Mouse (Mus musculus) c-Kit-positive CD71-positive TER-119-positive erythroid progenitor cells, embryonic 14.5 days (primary cell): ENCODE results near the gene Ctdspl.
A peak's percentile ranks its signal among the peaks of the same experiment; 100 is the strongest.

Experiments used
- DNase-seq: peaks from one replicate; pipeline ENCODE4 v3.0.0-alpha.2; 2013; ENCODE audit warnings: low spot score

Ctdspl gene

DNA sequence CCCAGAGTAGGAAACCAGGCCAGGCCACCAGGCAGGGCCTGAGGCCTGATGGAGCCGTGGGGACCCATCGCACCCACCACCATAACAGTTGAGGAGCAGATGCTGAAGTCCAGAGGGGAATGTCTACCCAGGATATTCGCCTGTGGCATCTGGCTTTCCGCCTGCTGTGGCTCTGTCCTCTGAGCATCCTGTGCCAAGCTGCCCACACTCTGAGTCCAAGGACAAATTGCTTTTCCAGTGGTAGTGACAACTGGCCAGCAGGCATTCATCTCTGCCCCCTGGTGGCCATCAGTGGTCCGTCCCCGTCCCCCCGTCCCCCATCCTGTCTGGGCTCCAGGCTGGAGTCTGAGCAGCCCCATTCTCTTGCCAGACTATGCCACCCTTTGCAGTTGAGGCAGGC lies 103.3 kb downstream of the Ctdspl start:
- DNase-seq: no peak

DNA sequence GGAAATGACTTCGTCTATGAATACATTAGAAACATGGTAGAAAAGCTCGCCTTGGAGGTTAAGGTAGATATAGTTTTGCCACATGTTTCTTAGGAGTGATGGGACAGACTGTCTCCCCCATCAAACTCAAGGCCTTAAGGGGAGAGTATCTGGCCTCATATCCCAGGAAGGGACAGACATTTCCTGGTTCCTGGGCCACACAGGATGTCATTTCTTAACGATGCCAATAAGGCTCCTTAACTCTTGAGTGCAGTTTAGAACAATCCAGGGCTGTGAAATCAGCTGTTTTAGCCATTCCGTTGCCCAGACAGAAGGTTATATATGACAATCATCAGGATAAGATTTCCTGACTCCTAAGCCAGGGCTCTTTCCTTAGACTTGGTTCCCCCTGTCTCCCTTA lies 104.8 kb downstream of the Ctdspl start:
- no peak for DNase-seq

GRCm38 (mm10) chr9:119031772-119032171 lies 105.5 kb downstream of the Ctdspl start:
- no peak for DNase-seq

DNA sequence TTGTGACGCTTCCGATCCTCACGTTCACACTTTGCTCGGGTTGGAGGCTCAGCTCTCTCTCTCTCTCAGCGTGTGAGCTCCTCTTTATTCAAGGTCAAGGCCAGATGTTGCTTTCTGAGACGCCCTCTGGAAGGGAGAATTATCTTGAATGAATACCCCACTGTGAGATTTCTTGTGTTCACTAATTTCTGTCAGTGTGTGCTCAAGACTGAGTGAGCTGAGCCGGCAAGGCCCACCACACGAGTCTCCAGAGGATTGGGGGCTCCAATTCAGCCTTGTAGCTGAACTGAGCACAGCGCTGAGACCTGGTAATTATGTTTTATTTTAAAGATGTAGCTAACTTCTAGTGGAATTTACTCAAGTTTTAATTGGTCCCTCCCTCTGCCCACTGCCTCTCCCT lies 106.3 kb downstream of the Ctdspl start:
- DNase-seq: no peak

GRCm38 (mm10) chr9:119033111-119033921 lies 107.1 kb downstream of the Ctdspl start:
- DNase-seq: no peak

GRCm38 (mm10) chr9:119034069-119034468 lies 107.8 kb downstream of the Ctdspl start:
- no peak for DNase-seq

- no peak for DNase-seq
Measured at GRCm38 (mm10) chr9:119034676-119035665, 108.7 kb downstream of the Ctdspl start.

GRCm38 (mm10) chr9:119035836-119036235 lies 109.6 kb downstream of the Ctdspl start:
- DNase-seq: no peak

DNA sequence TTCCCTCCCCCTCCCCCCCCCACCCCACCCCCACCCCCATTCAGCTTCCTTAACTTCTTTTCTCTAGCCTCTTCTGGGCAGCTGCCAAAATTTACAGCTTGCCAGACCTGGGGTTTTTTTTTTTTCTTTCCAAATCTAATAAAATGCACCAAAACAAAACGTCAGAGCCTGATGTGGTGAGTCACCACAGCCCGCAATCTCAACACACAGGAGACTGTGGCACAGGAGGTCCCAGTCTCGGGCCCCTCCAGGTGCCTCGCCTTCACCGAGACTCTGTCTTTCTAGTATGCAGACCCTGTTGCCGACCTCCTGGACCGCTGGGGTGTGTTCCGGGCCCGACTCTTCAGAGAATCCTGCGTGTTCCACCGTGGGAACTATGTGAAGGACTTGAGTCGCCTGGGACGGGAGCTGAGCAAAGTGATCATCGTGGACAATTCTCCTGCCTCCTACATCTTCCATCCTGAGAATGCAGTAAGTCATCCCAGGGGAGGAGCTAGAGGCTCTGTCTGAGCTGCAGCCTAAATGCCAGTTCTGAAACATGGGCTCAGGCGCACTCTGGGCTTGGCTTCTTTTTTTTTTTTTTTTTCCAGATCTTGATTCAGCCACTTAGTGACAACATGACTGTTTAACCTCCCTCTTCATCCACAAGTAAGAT lies 111.0 kb downstream of the Ctdspl start:
- DNase-seq: no peak

DNA sequence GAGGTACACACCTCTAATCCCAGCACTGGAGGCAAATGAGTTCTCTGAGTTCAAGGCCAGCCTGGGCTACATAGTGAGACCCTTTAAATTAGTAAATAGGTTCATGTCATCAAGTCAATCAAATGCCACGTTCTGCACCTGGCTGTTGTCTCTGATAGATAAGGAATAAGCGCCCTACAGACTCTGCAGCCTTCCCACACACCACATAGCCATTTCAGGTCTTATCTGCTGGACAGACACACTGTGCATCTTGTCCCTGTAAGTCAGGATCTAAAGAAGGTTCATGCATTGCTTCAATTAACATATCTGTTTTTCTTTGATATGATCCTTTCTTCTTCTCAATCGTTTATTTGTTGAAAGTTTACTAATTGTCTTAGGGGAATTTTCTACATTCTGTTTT lies 112.3 kb downstream of the Ctdspl start:
- DNase-seq: no peak

DNA sequence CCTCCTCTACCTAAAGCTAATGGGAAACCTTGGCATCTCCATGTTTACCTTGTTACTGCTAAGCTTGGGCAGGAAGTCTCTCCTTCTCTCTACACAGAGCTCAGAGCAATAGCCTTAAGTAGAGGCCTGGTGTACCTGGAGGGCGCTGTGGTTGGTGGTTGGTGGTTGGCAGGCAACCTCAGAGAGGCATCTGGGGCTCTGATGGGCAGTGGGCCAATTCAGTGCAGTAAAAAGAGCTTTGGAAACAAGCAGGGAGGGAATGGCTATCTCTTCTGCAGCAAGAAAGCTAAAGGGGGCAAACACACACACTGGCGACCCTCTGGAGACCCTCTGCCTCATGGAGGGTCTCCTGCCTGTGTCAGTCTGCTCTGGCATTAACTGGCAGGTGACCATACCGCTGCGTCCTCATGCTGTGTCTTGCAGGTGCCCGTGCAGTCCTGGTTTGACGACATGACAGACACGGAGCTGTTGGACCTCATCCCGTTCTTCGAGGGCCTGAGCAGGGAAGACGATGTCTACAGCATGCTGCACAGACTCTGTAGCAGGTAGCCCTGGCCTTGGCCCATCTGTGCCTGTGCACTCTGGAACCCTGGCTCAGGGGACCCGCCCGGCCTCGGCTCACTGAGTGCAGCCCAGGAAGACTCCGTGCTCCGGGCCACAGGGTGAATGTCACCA lies 114.0 kb downstream of the Ctdspl start:
- no peak for DNase-seq

DNA sequence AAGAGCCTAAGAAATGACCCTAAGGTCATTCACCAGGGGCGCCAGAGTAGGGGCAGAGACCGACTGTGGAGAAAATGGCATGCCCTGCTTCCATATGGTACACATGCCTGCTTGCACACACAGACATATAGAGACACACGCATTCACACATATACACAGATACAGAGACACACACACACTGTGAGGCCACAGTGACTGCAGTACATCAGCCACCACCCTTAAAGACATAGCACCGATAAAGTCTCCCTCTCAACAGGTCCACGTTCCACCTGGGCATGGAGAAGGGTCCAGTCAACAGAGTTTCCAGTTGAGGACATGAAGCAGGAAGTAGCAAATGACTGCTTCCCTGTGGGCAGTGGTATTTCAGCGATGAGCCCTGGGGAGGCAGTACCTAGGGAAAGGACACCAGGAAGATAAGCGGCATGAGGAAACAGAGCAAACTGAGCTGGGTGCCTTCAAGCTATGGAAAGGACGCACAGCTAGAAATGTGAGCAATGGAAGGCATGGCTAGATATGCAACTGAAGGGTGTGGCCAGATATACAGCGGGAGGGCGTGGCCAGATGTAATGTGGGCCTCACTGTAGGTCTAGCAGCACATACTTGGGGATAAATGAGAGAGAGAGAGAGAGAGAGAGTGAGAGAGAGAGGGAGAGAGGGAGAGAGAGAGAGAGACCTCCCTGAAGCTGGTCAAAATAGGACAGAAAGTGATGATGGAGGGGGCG lies 122.1 kb downstream of the Ctdspl start:
- DNase-seq: peak; percentile 69

DNA sequence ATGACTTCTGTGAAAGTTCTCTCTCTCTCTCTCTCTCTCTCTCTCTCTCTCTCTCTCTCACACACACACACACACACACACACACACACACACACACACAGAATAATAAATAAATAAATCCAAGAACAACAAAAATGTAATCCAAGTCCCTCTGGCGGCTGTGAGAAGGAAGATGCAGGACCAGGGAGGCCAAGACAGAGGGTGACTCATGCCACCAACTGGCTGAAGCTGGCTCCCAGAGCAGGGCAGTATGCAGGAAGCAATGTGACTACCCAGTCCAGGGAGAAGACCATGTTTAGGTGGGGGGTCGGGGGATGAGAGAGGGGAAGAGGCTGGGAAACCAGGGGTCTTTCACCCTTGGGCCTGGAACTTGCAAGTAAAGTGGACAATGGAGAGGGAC lies 124.9 kb downstream of the Ctdspl start:
- no peak for DNase-seq

DNA sequence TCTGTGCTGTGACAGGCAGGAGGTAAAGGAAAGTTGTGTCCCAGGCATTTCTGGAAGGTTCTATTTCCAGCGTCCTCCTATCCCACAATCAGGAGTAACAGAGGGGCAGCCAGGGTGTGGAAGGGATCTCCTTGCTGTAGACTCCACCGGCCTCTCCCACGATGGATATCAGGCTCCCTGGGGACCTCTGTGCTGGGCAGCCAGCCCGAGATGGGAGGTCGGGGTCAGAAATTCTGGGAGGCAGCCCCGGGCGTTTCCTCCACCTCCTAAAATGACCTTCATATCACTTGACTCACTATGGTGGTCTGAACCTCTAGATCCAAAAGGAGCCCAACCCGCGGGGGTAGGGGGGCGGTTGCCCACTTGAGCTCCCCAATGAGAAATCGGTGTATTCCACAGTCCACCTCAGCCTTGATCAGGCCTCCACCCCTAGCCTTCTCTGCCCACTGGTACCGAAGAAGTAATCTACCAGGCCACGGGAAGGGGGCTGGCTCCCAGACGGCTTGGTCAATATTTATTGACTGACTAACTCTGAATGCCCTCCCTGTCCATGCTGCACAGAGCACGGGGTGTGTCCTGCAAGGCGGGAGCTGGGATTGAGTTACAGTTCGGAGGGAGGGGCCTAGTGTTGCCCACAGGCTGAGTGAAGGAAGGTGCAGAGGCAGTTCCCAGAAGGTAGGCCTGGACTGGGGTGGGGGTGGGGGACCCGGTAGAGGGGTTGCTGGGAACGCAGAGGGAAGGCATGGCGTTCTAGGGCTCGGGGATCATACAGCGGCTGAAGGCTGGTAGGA lies 126.1 kb downstream of the Ctdspl start, which contains the start of gene Vill:
TSS of gene Vill (plus strand) at position 625 of the 791 bp plus-strand sequence.
- DNase-seq: no peak

GRCm38 (mm10) chr9:119053964-119054576 lies 127.8 kb downstream of the Ctdspl start:
- no peak for DNase-seq

- DNase-seq: no peak
Measured at GRCm38 (mm10) chr9:119055336-119055735, 129.1 kb downstream of the Ctdspl start.

GRCm38 (mm10) chr9:119058245-119058644 lies 132.0 kb downstream of the Ctdspl start:
- no peak for DNase-seq

DNA sequence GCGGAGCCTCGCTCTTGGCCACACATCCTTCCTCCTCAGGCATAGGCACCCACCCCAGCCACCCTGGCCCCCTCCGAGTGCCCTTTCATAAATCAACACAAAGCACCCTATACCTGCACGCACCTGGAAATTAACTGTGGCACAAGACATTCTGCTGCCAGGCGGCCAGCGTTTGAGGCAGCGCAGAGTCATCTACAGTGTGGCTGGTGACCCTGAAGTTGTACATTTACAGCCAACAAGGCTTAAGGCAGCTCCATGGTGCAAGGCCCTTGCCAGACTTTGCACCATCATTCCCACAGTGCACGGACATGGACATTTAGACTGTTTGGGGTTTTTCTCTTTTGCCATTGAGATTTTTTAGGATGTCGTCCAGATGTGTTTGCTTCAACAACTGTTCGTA lies 134.4 kb downstream of the Ctdspl start:
- no peak for DNase-seq

- no peak for DNase-seq
Measured at GRCm38 (mm10) chr9:119063036-119063644, 136.9 kb downstream of the Ctdspl start.
